Mouse (Mus musculus): ENCODE data around the gene Tmprss9.

DNA sequence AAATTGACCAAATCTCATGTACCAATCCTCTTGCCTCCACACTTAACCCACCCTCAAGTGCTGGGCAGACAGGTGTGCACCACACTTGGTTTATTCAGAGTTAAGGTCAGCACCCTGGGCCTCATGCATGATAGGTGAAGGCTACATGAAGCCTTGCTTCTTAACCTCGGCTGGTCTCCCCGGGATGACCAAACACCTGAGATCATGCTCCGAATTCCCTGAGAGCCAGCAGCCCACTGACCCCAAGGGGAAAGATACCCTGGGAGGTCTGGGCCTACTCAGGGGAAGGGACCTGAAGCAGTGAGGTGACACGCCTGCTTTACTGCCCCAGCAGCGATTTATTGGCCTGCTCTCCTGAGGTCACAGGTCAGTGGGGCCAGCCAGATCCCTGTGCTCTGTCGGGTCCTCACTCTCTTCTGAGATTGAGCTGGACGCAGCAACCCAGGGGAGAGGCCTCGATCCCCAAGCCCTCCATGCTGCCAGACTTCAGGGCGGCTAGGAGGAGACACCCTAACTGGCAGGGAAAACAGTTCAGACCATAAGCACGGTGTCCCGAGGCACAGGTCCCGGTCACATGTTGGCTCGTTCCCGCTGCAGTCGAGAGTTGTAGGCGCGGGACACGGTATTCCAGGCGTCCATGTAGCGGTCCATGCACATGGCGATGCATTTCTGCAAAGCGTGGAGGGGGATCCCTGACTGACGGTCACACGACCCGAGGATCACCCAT is 28.1 kb downstream of the Tmprss9 start:
- TF ChIP-seq CTCF (IDR thresholded peaks at IDR 0.05; ENCODE audit: low read depth) = no peak
- TF ChIP-seq EP300 (optimal IDR thresholded peaks at IDR 0.05) = no peak
